Mouse (Mus musculus) olfactory bulb, adult 2 months (tissue): ENCODE results near the gene Kcnh3.

Source experiments
- CTCF ChIP-seq: fragments of 200-500 bp; IDR thresholded peaks from 2 replicates; pipeline ENCODE4 v1.5.1; 2012; ENCODE audit warnings: low read depth, mild to moderate bottlenecking, low read length, moderate library complexity; ENCODE audit not compliant: insufficient read depth
- POLR2A ChIP-seq: fragments of 200-500 bp; IDR thresholded peaks from 2 replicates; pipeline ENCODE4 v1.6.1; 2012; ENCODE audit warnings: mild to moderate bottlenecking, low read depth, low read length, moderate library complexity; ENCODE audit not compliant: insufficient read depth

DNA sequence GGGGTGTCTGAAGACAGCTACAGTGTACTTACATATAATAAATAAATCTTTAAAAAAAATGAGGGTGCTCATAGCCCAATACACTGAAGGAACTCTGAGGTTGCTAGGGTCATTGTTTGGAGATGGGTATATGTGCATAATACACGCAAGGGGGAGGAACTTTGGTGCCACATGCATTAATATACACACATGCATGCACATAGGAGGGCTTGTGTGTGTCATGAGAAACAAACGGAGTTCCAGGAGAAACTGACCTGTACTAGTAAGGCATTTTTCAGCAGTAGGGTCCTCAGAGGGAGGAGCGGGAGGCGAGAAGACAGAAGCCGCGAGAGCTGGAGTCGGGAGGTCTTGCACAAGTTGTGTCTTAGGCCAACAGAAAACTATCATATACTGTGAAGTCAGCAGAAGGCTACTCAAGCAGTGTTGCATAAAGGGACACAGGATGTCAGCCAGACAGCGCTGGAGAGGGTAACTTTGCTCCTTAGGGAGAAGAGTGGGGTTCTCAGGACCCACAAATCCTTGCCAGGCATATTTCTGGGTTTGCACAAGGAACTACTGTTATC lies 34.6 kb downstream of the Kcnh3 start:
- TF ChIP-seq POLR2A = no peak
- no peak for TF ChIP-seq CTCF
